Mouse (Mus musculus): ENCODE measurements around the gene Gm32742. TPM values are rescaled to one million over a fixed set of nuclear protein-coding genes. Genes with fewer than 3 reads are reported as not detected.
A peak's percentile ranks its signal among the peaks of the same experiment; 100 is the strongest.

The Gm32742 gene
- not detected in 2 replicates for polyA plus RNA-seq (2015; fragmentation: Nextera tagmentation; extraction: Ambion mirVana)

GRCm38 (mm10) chr9:51165312-51166180 lies at the start of gene Gm32742:
Gene Gm32742 (minus strand): TSS chr9:51165517.

GRCm38 (mm10) chr9:51213023-51213728 lies 47.9 kb upstream of the Gm32742 start, which contains the start of gene Pou2af1:
Gene Pou2af1 (plus strand): TSS chr9:51213708.

GRCm38 (mm10) chr9:51101756-51102425 lies 63.4 kb downstream of the Gm32742 start, which contains the start of gene 4833427G06Rik:
Gene 4833427G06Rik (minus strand): TSS chr9:51102078.

MicroRNAs encoded within 50 kb of the gene (microRNA counts, 519-probe panel; counts per million panel counts)
- microRNA mmu-miR-34b-3p (1,644 counts per million, percentile 62 among the panel's probes with 10 or more counts), microRNA mmu-miR-34b-5p (296 counts per million, percentile 58 among the panel's probes with 10 or more counts), microRNA mmu-miR-34c (6,860 counts per million, percentile 95 among the panel's probes with 10 or more counts)

Small RNA genes within 50 kb of the gene (microRNA-seq; reads per million reads assigned to microRNA genes)
- gene Mir34b: 3.6 to 6.1 reads per million in 2 experiments
- gene Mir34c: 83.4 to 85.5 reads per million in 2 experiments

Other genes with a start within 250 kb of the Gm32742 start
- gene Sik2, start 156.4 kb downstream of the Gm32742 start, polyA plus RNA-seq (2015; fragmentation: Nextera tagmentation; extraction: Ambion mirVana): 7.8 and 16.6 TPM in 2 replicates
- gene Btg4, start 104.6 kb downstream of the Gm32742 start, polyA plus RNA-seq (2015; fragmentation: Nextera tagmentation; extraction: Ambion mirVana): not detected in 2 replicates
- gene Layn, start 88.4 kb downstream of the Gm32742 start, polyA plus RNA-seq (2015; fragmentation: Nextera tagmentation; extraction: Ambion mirVana): 2.0 and 2.5 TPM in 2 replicates
- gene 4833427G06Rik, start 63.4 kb downstream of the Gm32742 start, polyA plus RNA-seq (2015; fragmentation: Nextera tagmentation; extraction: Ambion mirVana): not detected in 2 replicates
- 0.09 TPM in 1 of 2 replicates, not detected in the other for gene Pou2af1, start 48.2 kb upstream of the Gm32742 start, polyA plus RNA-seq (2015; fragmentation: Nextera tagmentation; extraction: Ambion mirVana)
- 2.7 and 2.9 TPM in 2 replicates for gene Colca2, start 113.1 kb upstream of the Gm32742 start, polyA plus RNA-seq (2015; fragmentation: Nextera tagmentation; extraction: Ambion mirVana)
- gene 1810046K07Rik, start 163.4 kb upstream of the Gm32742 start, polyA plus RNA-seq (2015; fragmentation: Nextera tagmentation; extraction: Ambion mirVana): not detected in 2 replicates

Measured in skeletal muscle tissue, postnatal 0 days (tissue).